In the genomic region with DNA sequence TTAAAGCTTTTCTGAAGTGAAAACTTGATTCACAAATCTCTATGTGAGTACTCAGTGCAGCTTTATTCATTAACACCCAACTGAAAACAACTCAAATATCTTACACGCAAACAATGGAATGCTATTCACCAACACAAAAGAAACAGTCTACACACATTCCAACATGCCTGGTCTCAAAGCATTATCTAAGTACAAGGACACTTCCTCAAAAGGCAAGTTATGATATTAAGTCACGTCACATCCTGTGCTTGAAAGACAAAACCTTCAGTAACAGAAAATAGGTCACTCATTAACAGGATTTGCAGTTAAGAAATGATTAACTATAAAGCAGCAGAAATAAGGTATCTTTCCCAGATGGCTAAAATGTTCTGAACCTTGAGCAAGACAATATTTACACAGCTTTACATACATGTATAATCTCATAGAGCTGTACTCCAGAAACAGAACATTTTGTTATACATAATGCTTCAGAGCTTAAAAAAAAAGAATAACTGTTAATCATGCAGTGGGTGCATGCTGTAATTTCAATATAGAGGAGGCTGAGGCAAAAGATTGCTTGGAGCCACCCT, we compare ENCODE assay signal across 22 mouse cellular contexts.
DNase-seq lines count a peak whose midpoint lies in the region; ATAC-seq and TF ChIP-seq lines count a peak whose summit lies in the region.
"Had no signal": no experiment of that assay in that cellular context is flagged by ENCODE, and none has a peak within 500 bp of the region (broad histone marks: within the 10 kb centered on the region; RNA-seq: fewer than 3 reads in every experiment).

No protein-coding gene starts in this region.

- H3K4me1 ChIP-seq in liver, adult 2 months (ENCODE audit: control insufficient read depth, insufficient read depth, low read length) = no peaks in the 10 kb centered on the region
- no peaks in the 10 kb centered on the region for H3K4me1 ChIP-seq in liver, embryonic 11.5 days (replicated peaks; ENCODE audit: control insufficient read depth, insufficient read depth, low read length)
- no peaks in the 10 kb centered on the region for H3K4me1 ChIP-seq in intestine, postnatal 0 days (replicated peaks; ENCODE audit: control insufficient read depth, insufficient read depth, low read length)
- no peaks in the 10 kb centered on the region for H3K4me1 ChIP-seq in stomach, postnatal 0 days (replicated peaks; ENCODE audit: control insufficient read depth, insufficient read depth)
- H3K4me1 ChIP-seq: embryonic facial prominence, embryonic 15.5 days; forebrain, embryonic 10.5 days; heart, embryonic 13.5 days had no signal

- H3K4me3 ChIP-seq in liver, adult 2 months (ENCODE audit: insufficient read depth, low read depth, low read length) = no peak overlapping the region
- no peak overlapping the region for H3K4me3 ChIP-seq in liver, embryonic 11.5 days (ENCODE audit: low read depth, low read length)
- H3K4me3 ChIP-seq in intestine, postnatal 0 days (ENCODE audit: low read depth, low read length) = no peak overlapping the region
- H3K4me3 ChIP-seq in stomach, postnatal 0 days (ENCODE audit: low read depth, low read length) = no peak overlapping the region
- H3K4me3 ChIP-seq: embryonic facial prominence, embryonic 15.5 days; erythroblast, embryonic 14.5 days; forebrain, embryonic 10.5 days; gastrocnemius, adult 2 months; heart, embryonic 13.5 days had no signal

- peak; percentile 24 for DNase-seq in liver, adult 2 months (ENCODE audit: extremely low read depth, low read depth, low spot score)
- DNase-seq in liver, embryonic 11.5 days (ENCODE audit: low spot score) = no peak
- DNase-seq in retina, postnatal 1 day = peak; percentile 38
- no peak for DNase-seq in retina, embryonic 14.5 days (ENCODE audit: low spot score)
- no peak for DNase-seq in stomach, postnatal 0 days (ENCODE audit: low spot score)
- DNase-seq in layer of hippocampus, postnatal 25 days (ENCODE audit: extremely low spot score in 1 of 2, low spot score in 1 of 2) = no peak
- DNase-seq: adrenal gland, postnatal 10 days; cerebellum, adult 11 months; cerebellum, adult 8-10 months; cerebellum, postnatal 14 days; embryo, embryonic 11 days; gastrocnemius, adult 2 months; gastrocnemius, postnatal 25 days; heart, postnatal 36 days had no signal

- no peak for TF ChIP-seq POLR2A in liver, adult 2 months (IDR thresholded peaks at IDR 0.05; ENCODE audit: extremely low read depth, insufficient read depth, low read length)

- H3K36me3 ChIP-seq in liver, adult 2 months (ENCODE audit: control insufficient read depth, insufficient read depth, low read length) = no peaks in the 10 kb centered on the region
- H3K36me3 ChIP-seq in liver, embryonic 11.5 days (ENCODE audit: control insufficient read depth, insufficient read depth, low read length) = no peaks in the 10 kb centered on the region
- H3K36me3 ChIP-seq in intestine, postnatal 0 days (ENCODE audit: control insufficient read depth, insufficient read depth) = no peaks in the 10 kb centered on the region
- H3K36me3 ChIP-seq in stomach, postnatal 0 days (ENCODE audit: control insufficient read depth, insufficient read depth, low read length) = no peaks in the 10 kb centered on the region
- H3K36me3 ChIP-seq: embryonic facial prominence, embryonic 15.5 days; forebrain, embryonic 10.5 days; G1E; heart, embryonic 13.5 days had no signal

- no peak overlapping the region for H3K9ac ChIP-seq in liver, adult 2 months (ENCODE audit: low read depth, low read length)
- no peak overlapping the region for H3K9ac ChIP-seq in liver, embryonic 11.5 days (ENCODE audit: low read depth, low read length)
- no peak overlapping the region for H3K9ac ChIP-seq in intestine, postnatal 0 days (ENCODE audit: low read depth, low read length)
- H3K9ac ChIP-seq in stomach, postnatal 0 days (ENCODE audit: low read length) = no peak overlapping the region
- H3K9ac ChIP-seq: embryonic facial prominence, embryonic 15.5 days; heart, embryonic 13.5 days had no signal

- H3K79me2 ChIP-seq in liver, adult 2 months (ENCODE audit: control insufficient read depth, insufficient read depth, low read length) = no peaks in the 10 kb centered on the region

- no peak for TF ChIP-seq CTCF in liver, adult 2 months (IDR thresholded peaks at IDR 0.05; ENCODE audit: low read depth, low read length)
- TF ChIP-seq CTCF in intestine, postnatal 0 days (IDR thresholded peaks at IDR 0.05; ENCODE audit: low read depth) = no peak
- no peak for TF ChIP-seq CTCF in stomach, postnatal 0 days (IDR thresholded peaks at IDR 0.05; ENCODE audit: low read depth)

- H3K27me3 ChIP-seq in liver, adult 2 months (ENCODE audit: control insufficient read depth, insufficient read depth, low read length) = no peaks in the 10 kb centered on the region
- H3K27me3 ChIP-seq in liver, embryonic 11.5 days (replicated peaks; ENCODE audit: control insufficient read depth, insufficient read depth, low read length) = no peaks in the 10 kb centered on the region
- H3K27me3 ChIP-seq in intestine, postnatal 0 days (replicated peaks; ENCODE audit: control insufficient read depth, insufficient read depth, low read length) = no peaks in the 10 kb centered on the region
- no peaks in the 10 kb centered on the region for H3K27me3 ChIP-seq in stomach, postnatal 0 days (ENCODE audit: control insufficient read depth, insufficient read depth, low read length)
- H3K27me3 ChIP-seq: embryonic facial prominence, embryonic 15.5 days; heart, embryonic 13.5 days had no signal

- 44% methylated on average over 2 of the region's 2 CpGs for WGBS in liver, adult 2 months
- WGBS in liver, embryonic 11.5 days = 74% methylated on average over 2 of the region's 2 CpGs
- 43% methylated on average over 2 of the region's 2 CpGs for WGBS in intestine, postnatal 0 days
- 54% methylated on average over 2 of the region's 2 CpGs for WGBS in stomach, postnatal 0 days

- TF ChIP-seq EP300 in stomach, postnatal 0 days (optimal IDR thresholded peaks at IDR 0.05) = no peak

- no peak overlapping the region for H3K27ac ChIP-seq in liver, adult 2 months (replicated peaks; ENCODE audit: insufficient read depth, low read depth, low read length)
- H3K27ac ChIP-seq in liver, embryonic 11.5 days (ENCODE audit: low read depth, low read length) = no peak overlapping the region
- no peak overlapping the region for H3K27ac ChIP-seq in intestine, postnatal 0 days (ENCODE audit: low read depth, low read length)
- no peak overlapping the region for H3K27ac ChIP-seq in stomach, postnatal 0 days (replicated peaks)
- H3K27ac ChIP-seq: embryonic facial prominence, embryonic 15.5 days; forebrain, embryonic 10.5 days; gastrocnemius, adult 2 months; heart, embryonic 13.5 days had no signal

- no peak for ATAC-seq in liver, embryonic 11.5 days (replicated peaks; ENCODE audit: low FRiP score)
- ATAC-seq in intestine, postnatal 0 days = peak; percentile 87
- peak; percentile 95 for ATAC-seq in stomach, postnatal 0 days (ENCODE audit: low FRiP score, low TSS enrichment)
- no peak for ATAC-seq in CD4-positive, CD25-positive, alpha-beta regulatory T cell, adult 4 months
- ATAC-seq: forebrain, embryonic 14.5 days had no signal

- no peak overlapping the region for H3K4me2 ChIP-seq in liver, embryonic 11.5 days
- no peak overlapping the region for H3K4me2 ChIP-seq in intestine, postnatal 0 days (replicated peaks; ENCODE audit: low read depth)
- H3K4me2 ChIP-seq in stomach, postnatal 0 days (replicated peaks; ENCODE audit: low read depth) = no peak overlapping the region
- H3K4me2 ChIP-seq: embryonic facial prominence, embryonic 15.5 days; heart, embryonic 13.5 days had no signal

- H3K9me3 ChIP-seq in liver, embryonic 11.5 days (ENCODE audit: control insufficient read depth, low read length) = no peaks in the 10 kb centered on the region
- no peaks in the 10 kb centered on the region for H3K9me3 ChIP-seq in intestine, postnatal 0 days (ENCODE audit: control insufficient read depth)
- no peaks in the 10 kb centered on the region for H3K9me3 ChIP-seq in stomach, postnatal 0 days (ENCODE audit: control insufficient read depth, low read length)
- H3K9me3 ChIP-seq: embryonic facial prominence, embryonic 15.5 days; forebrain, embryonic 10.5 days; heart, embryonic 13.5 days had no signal

Comparison
In these comparisons a context has a peak if more than half of its experiments do, and no peak if none do; other contexts are left out.
1. DNase-seq: peak in liver, adult 2 months (single experiment) and retina, postnatal 1 day (single experiment); none in liver, embryonic 11.5 days (single experiment), retina, embryonic 14.5 days (single experiment), stomach, postnatal 0 days (single experiment) and layer of hippocampus, postnatal 25 days (0 of 2).
2. ATAC-seq: peak in intestine, postnatal 0 days (single experiment) and stomach, postnatal 0 days (single experiment); none in liver, embryonic 11.5 days (single experiment) and CD4-positive, CD25-positive, alpha-beta regulatory T cell, adult 4 months (single experiment).